Mouse (Mus musculus) forebrain, postnatal 0 days (tissue): ENCODE data around the gene Abracl. TPM values are rescaled to one million over a fixed set of nuclear protein-coding genes. Genes with fewer than 3 reads are reported as not detected.

Experiments used
- ATAC-seq: fragments of 200-750 bp; cut with Nextera tagmentation; 2 replicates; pipeline ENCODE4 v1.8.0; 2017; ENCODE audit warnings: mild to moderate bottlenecking, moderate library complexity
- DNase-seq: peaks from one replicate; pipeline ENCODE4 v3.0.0-alpha.2; 2015
- H3K27ac ChIP-seq: fragments of 300-500 bp; sonication (generic); 2 replicates; pipeline ENCODE4 v1.5.1; 2014; ENCODE audit warnings: low read depth, mild to moderate bottlenecking, antibody characterized with exemption, low read length, moderate library complexity, mixed read lengths
- H3K27me3 ChIP-seq: fragments of 300-500 bp; sonication (generic); 2 replicates; pipeline ENCODE4 v1.6.1; 2014; ENCODE audit warnings: mild to moderate bottlenecking, low read length, mixed read lengths; ENCODE audit not compliant: insufficient read depth
- H3K36me3 ChIP-seq: fragments of 300-500 bp; sonication (generic); 2 replicates; pipeline ENCODE4 v1.6.1; 2014; ENCODE audit warnings: mild to moderate bottlenecking, moderate library complexity; ENCODE audit not compliant: insufficient read depth
- H3K4me1 ChIP-seq: fragments of 300-500 bp; sonication (generic); 2 replicates; pipeline ENCODE4 v1.6.1; 2014; ENCODE audit warnings: antibody characterized with exemption; ENCODE audit not compliant: insufficient read depth
- H3K4me2 ChIP-seq: fragments of 300-500 bp; sonication (generic); 2 replicates; pipeline ENCODE4 v1.6.1; 2014; ENCODE audit warnings: low read depth, mild to moderate bottlenecking, moderate library complexity
- H3K4me3 ChIP-seq: fragments of 300-500 bp; sonication (generic); 2 replicates; pipeline ENCODE4 v1.5.1; 2014; ENCODE audit warnings: low read depth, low read length, mixed read lengths
- H3K9ac ChIP-seq: fragments of 300-500 bp; sonication (generic); 2 replicates; pipeline ENCODE4 v1.6.1; 2014; ENCODE audit warnings: mild to moderate bottlenecking
- H3K9me3 ChIP-seq: fragments of 300-500 bp; sonication (generic); 2 replicates; pipeline ENCODE4 v1.6.1; 2016; ENCODE audit warnings: low read length
- CTCF ChIP-seq: sonication (generic); IDR thresholded peaks from 2 replicates; pipeline ENCODE4 v1.5.1; 2016; ENCODE audit warnings: antibody characterized with exemption, control low read depth, low read depth
- WGBS: fragments of 180-500 bp; shearing (Covaris S2); extraction: QIAGEN DNeasy Blood & Tissue Kit; methylation state at CpG from one replicate; pipeline ENCODE4 v1.1.7; 2014; 5-methylcytosine and 5-hydroxymethylcytosine counted together
- polyA plus RNA-seq: library from polyadenylated mRNA; unstranded; fragments of >200 nt; fragmentation: Nextera tagmentation; extraction: Ambion mirVana; gene quantifications from 2 replicates; pipeline ENCODE4 v1.2.1, GENCODE M21; 2015
- total RNA-seq: library from RNA; depleted of rRNA; stranded (reverse); fragments of >200 nt; gene quantifications from 2 replicates; pipeline ENCODE4 v1.2.3, GENCODE M21; 2014

Gene Abracl
- total and polyA plus RNA-seq, 2 experiments from 2014 or later: 39.1 to 71.2 TPM

DNA sequence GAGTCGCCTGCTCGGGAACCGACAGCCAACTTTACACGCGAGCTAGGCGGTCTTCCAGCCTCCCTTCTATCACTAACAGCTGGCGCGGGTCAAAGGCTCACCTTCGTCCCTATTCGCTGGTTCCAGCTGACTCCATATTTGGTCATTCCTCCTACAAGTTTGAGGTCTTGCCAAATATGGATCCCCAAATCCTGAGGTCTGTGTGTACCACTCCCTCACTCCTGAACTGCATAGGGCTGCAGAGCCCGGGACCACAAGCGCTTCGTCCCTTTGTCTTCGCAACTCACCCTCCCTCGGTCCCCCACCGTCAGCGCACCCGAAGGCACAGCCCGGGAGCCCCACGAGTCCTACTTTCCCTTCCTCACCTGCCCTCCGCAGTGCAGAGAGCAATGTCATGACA lies 776 bp downstream of the Abracl start:
- DNase-seq (peak; percentile 81), ATAC-seq (peak; percentile 77)
- Histone ChIP-seq H3K36me3 (0 out of 2 replicates have a peak, but pooled peaks cover 4% of the 10 kb centered on the region), H3K9ac (peak overlapping the region; percentile 90), H3K27ac (peak overlapping the region; percentile 94), H3K9me3 (no peaks in the 10 kb centered on the region), H3K4me1 (no peaks in the 10 kb centered on the region), H3K4me3 (peak overlapping the region; percentile 69), H3K4me2 (peak overlapping the region; percentile 69), H3K27me3 (no peaks in the 10 kb centered on the region)
- WGBS: under 1% methylated on average over 21 of the region's 21 CpGs
- TF ChIP-seq CTCF: no peak

DNA sequence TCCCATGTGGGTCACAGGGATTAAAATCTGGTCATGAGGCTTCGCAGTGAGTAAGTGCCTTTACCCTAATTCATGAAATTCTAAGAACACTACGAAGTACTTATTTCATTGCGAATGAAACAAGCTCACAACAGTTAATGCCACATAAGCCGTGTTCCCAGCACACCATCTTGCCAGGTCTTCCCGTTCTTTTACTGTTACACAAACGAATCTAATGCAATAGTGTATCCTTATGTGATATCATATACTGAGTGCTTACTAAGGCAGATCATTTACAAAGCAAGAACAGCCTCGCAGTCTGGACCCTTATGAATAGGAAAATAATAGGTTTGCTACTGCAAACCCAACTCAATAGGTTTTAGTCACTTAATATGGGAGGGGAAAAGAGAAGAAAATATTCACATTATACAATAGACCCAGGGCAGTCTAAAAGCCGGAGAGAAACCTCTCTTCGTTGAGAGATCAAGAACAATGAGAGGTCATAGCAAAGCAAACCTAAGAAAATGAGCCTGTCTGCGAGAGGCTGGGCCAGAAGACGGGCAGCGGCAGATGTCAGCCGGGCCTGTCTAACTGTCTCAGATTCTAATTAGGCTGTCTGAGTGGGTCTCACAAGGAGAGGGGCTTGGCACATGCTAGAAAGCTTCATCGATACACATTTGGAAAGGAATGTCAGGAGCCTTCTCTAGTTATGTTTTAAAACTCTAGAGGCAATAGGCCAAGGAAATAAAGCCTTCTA lies 1.3 kb downstream of the Abracl start:
- peak; percentile 51 for DNase-seq

DNA sequence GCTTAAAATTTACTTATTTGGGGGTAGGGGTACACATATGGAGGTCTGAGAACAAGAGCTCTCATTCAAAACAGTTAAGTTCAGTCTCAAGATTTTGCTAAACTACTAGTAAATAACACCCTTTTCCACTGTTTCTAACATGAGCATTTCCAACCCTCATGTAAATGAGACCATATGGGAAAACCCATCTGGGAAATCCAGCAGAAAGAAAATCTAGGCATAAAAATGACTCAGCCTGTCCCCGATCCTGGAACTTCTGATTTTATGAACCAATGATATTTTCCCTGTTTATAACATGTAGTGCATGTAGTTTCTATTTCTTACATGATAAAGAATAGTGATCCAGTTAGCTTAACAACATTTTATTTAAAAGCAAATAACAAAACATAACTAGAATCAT lies 2.2 kb downstream of the Abracl start:
- Histone ChIP-seq H3K9ac (no peak overlapping the region), H3K4me3 (peak overlapping the region; percentile 69; the same call in 1 of the 2 replicates), H3K4me1 (no peaks in the 10 kb centered on the region), H3K27me3 (no peaks in the 10 kb centered on the region), H3K4me2 (peak overlapping the region; percentile 69), H3K36me3 (0 out of 2 replicates have a peak, but pooled peaks cover 4% of the 10 kb centered on the region), H3K27ac (peak overlapping the region; percentile 94; the same call in 1 of the 2 replicates), H3K9me3 (no peaks in the 10 kb centered on the region)
- whole genome bisulfite sequencing: 48% methylated on average over 1 of the region's 1 CpGs
- DNase-seq: peak; percentile 55
- TF ChIP-seq CTCF: no peak
- ATAC-seq: no peak

More for the DNA sequence above, 1.3 kb downstream of the Abracl start:
- Histone ChIP-seq H3K27me3 (no peaks in the 10 kb centered on the region), H3K4me1 (no peaks in the 10 kb centered on the region), H3K9me3 (no peaks in the 10 kb centered on the region), H3K9ac (peak overlapping the region; percentile 90), H3K27ac (peak overlapping the region; percentile 94), H3K4me2 (peak overlapping the region; percentile 69), H3K36me3 (0 out of 2 replicates have a peak, but pooled peaks cover 4% of the 10 kb centered on the region), H3K4me3 (peak overlapping the region; percentile 69)
- peak; percentile 19 for ATAC-seq
- WGBS: 14% methylated on average over 14 of the region's 14 CpGs
- no peak for TF ChIP-seq CTCF

DNA sequence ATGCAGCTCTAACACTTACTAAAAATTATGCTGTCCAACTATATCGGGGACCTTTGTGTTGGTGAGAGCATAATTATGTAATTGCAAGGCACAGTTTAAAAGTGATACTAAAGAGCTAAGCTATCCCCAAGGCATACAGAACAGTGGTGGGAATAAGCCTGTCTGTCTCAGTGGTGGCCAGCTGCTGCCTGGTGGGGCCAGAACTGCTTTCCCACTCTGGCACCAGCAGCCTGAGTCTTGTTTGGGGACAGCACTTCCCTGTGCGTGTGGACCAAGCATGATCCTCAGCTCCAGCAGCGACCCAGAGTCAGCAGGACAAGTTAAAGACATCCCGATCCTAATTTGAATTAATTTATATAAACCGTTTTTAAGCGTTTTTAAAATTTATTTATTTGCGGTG lies 2.6 kb downstream of the Abracl start:
- 0 out of 2 replicates have a peak overlapping the region, but pooled peaks have one; percentile 50 for H3K27ac ChIP-seq
- ATAC-seq (peak; percentile 3; the same call in 1 of the 2 replicates), DNase-seq (no peak)
- H3K9me3 ChIP-seq: no peaks in the 10 kb centered on the region
- H3K4me1 ChIP-seq: no peaks in the 10 kb centered on the region
- H3K36me3 ChIP-seq: 0 out of 2 replicates have a peak, but pooled peaks cover 4% of the 10 kb centered on the region
- no peaks in the 10 kb centered on the region for H3K27me3 ChIP-seq
- H3K9ac ChIP-seq: no peak overlapping the region
- 50% methylated on average over 7 of the region's 7 CpGs for WGBS
- TF ChIP-seq CTCF: no peak
- H3K4me3 ChIP-seq: no peak overlapping the region
- peak overlapping the region; percentile 27 for H3K4me2 ChIP-seq

DNA sequence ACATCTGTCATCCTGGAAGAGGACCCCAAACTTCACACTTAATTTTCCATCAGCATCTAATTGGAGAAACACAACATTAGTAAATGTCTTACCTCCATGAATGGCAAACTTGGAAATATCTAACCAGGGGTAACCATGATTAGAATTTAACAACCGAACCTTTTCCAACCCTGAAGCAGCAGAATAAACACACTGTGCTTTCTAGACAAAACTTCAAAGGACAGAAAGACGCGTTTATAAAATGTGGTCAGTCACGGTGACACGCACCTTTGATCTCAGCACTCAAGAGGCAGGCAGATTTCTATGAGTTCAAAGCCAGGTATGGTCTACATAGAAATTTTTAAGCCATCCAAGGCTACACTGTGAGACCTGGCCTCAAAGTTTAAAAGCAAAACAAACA lies 11.3 kb downstream of the Abracl start:
- ATAC-seq (no peak), DNase-seq (no peak)
- Histone ChIP-seq H3K9me3 (no peaks in the 10 kb centered on the region), H3K27ac (no peak overlapping the region), H3K4me3 (no peak overlapping the region), H3K4me1 (no peaks in the 10 kb centered on the region), H3K27me3 (no peaks in the 10 kb centered on the region), H3K9ac (no peak overlapping the region), H3K4me2 (no peak overlapping the region), H3K36me3 (no peaks in the 10 kb centered on the region)
- no peak for TF ChIP-seq CTCF
- 87% methylated on average over 5 of the region's 5 CpGs for WGBS

DNA sequence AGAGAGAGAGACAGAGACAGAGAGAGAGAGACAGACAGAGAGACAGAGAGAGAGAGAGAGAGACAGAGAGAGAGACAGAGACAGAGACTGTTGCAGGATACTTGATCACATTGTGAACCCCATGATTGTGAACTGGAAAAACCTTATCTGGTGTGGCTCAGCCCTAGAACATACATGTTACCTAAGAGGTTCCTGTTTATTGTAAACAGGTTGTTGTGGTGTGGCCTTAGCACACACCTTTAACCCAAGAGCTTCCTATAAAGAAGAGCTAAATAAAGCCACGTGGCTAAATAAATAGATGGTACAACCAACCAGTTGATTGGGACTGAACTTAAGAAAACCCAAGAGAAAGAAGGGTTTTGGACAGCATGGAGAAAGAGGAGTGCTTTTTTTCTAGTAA lies 13.3 kb downstream of the Abracl start:
- no peaks in the 10 kb centered on the region for H3K9me3 ChIP-seq
- 94% methylated on average over 1 of the region's 1 CpGs for WGBS
- H3K4me1 ChIP-seq: no peaks in the 10 kb centered on the region
- H3K27me3 ChIP-seq: no peaks in the 10 kb centered on the region
- ATAC-seq (no peak), DNase-seq (no peak)
- no peak overlapping the region for H3K4me3 ChIP-seq
- no peak overlapping the region for H3K4me2 ChIP-seq
- no peak overlapping the region for H3K27ac ChIP-seq
- H3K36me3 ChIP-seq: no peaks in the 10 kb centered on the region
- TF ChIP-seq CTCF: no peak
- H3K9ac ChIP-seq: no peak overlapping the region

DNA sequence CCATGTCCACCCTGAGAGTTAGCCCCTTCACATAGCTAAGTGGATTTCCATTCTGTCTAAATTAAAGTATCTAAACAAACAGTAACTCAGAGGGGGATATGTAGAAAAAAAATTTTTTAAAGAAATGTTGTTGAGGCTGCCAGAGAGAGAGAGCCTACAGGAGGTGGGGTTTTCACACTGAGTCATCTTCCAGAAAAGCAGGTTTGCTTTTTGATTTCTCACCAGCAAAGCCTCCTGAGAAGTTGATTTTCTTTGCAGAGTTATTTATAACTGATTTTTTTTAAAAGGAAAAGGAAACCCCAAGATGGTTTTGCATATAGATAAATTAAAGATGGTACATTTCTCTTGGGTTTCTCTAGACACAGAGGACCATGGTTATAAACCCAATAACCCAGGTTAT lies 15.0 kb downstream of the Abracl start:
- Histone ChIP-seq H3K9ac (no peak overlapping the region), H3K4me2 (no peak overlapping the region), H3K27ac (no peak overlapping the region), H3K4me1 (no peaks in the 10 kb centered on the region), H3K27me3 (no peaks in the 10 kb centered on the region), H3K9me3 (no peaks in the 10 kb centered on the region), H3K36me3 (no peaks in the 10 kb centered on the region), H3K4me3 (no peak overlapping the region)
- TF ChIP-seq CTCF: no peak
- no peak for ATAC-seq
- DNase-seq: no peak
